Comparison of ENCODE assay signal across 8 mouse cellular contexts in genomic region chr3:133338851-133339356, GRCm38 (mm10). TPM values are rescaled to one million over a fixed set of nuclear protein-coding genes. Genes with fewer than 3 reads are reported as not detected.
DNase-seq lines count a peak whose midpoint lies in the region; ATAC-seq lines count a peak whose summit lies in the region.

No protein-coding gene starts in this region.

- ATAC-seq in midbrain, embryonic 13.5 days = peak; percentile 41
- no peak; the same call in 1 of the 2 replicates for ATAC-seq in midbrain, embryonic 11.5 days (ENCODE audit: low FRiP score)
- peak; percentile 6 for ATAC-seq in granulocyte monocyte progenitor cell, adult 5-6 weeks (replicated peaks; ENCODE audit: poor library complexity, severe bottlenecking)

- H3K4me3 ChIP-seq in midbrain, embryonic 13.5 days (replicated peaks) = no peak overlapping the region
- H3K4me3 ChIP-seq in midbrain, embryonic 11.5 days (ENCODE audit: low read depth, low read length) = no peak overlapping the region

- H3K27ac ChIP-seq in midbrain, embryonic 13.5 days = peak overlapping the region; percentile 64
- no peak overlapping the region for H3K27ac ChIP-seq in midbrain, embryonic 11.5 days (ENCODE audit: low read depth, low read length)

- peaks cover 14% of the 10 kb centered on the region for H3K36me3 ChIP-seq in midbrain, embryonic 13.5 days
- no peaks in the 10 kb centered on the region for H3K36me3 ChIP-seq in midbrain, embryonic 11.5 days (ENCODE audit: control insufficient read depth, insufficient read depth, low read length)

- no peaks in the 10 kb centered on the region for H3K27me3 ChIP-seq in midbrain, embryonic 13.5 days
- no peaks in the 10 kb centered on the region for H3K27me3 ChIP-seq in midbrain, embryonic 11.5 days (ENCODE audit: control insufficient read depth, insufficient read depth, low read length)

- H3K9me3 ChIP-seq in midbrain, embryonic 13.5 days = no peaks in the 10 kb centered on the region
- H3K9me3 ChIP-seq in midbrain, embryonic 11.5 days (ENCODE audit: control insufficient read depth, low read length) = no peaks in the 10 kb centered on the region

- DNase-seq in midbrain, embryonic 11.5 days (ENCODE audit: low spot score, missing footprints) = no peak
- DNase-seq in layer of hippocampus, postnatal 10 days (ENCODE audit: low spot score in 2 of 2) = peak; percentile 23 to 39
- peak; percentile 74 to 78 for DNase-seq in right cerebral cortex, postnatal 10 days (ENCODE audit: low spot score in 2 of 2)
- no peak for DNase-seq in adrenal gland, postnatal 25 days
- DNase-seq in kidney, postnatal 36 days = no peak
- no peak for DNase-seq in ovary, adult 18-20 months (ENCODE audit: low spot score)

- WGBS in midbrain, embryonic 13.5 days = 46% methylated on average over 9 of the region's 9 CpGs
- 75% methylated on average over 9 of the region's 9 CpGs for WGBS in midbrain, embryonic 11.5 days

- H3K4me2 ChIP-seq in midbrain, embryonic 13.5 days (replicated peaks) = peak overlapping the region; percentile 7
- no peak overlapping the region for H3K4me2 ChIP-seq in midbrain, embryonic 11.5 days

- 0 out of 2 replicates have a peak overlapping the region, but pooled peaks have one; percentile 36 for H3K9ac ChIP-seq in midbrain, embryonic 13.5 days (replicated peaks)
- H3K9ac ChIP-seq in midbrain, embryonic 11.5 days (ENCODE audit: low read length) = no peak overlapping the region

- H3K4me1 ChIP-seq in midbrain, embryonic 13.5 days (replicated peaks) = peaks cover 12% of the 10 kb centered on the region
- H3K4me1 ChIP-seq in midbrain, embryonic 11.5 days (ENCODE audit: control insufficient read depth, insufficient read depth, low read length) = no peaks in the 10 kb centered on the region

RNA-seq across cellular contexts. Expression of gene Ppa2, which starts 29.0 kb away (rescaled TPM):
- 78.8 and 86.0 TPM in 2 replicates for polyA plus RNA-seq in midbrain, embryonic 13.5 days (2015; fragmentation: Nextera tagmentation; extraction: Ambion mirVana)
- 85.5 and 88.5 TPM in 2 replicates for polyA plus RNA-seq in midbrain, embryonic 11.5 days (2014; fragmentation: Nextera tagmentation; extraction: Ambion mirVana)
- total RNA-seq in granulocyte monocyte progenitor cell, adult 5-6 weeks (2014; fragmentation: Nextera tagmentation) = 58.2 and 67.4 TPM in 2 replicates
- 46.5 and 49.3 TPM in 2 replicates for total RNA-seq in granulocyte monocyte progenitor cell, adult 5-6 weeks (2017)
- 10 to 100 TPM; 45.2 to 48.6 TPM for total RNA-seq in layer of hippocampus, postnatal 10 days (2021)
- 48.7 and 53.2 TPM in 2 replicates for total RNA-seq in adrenal gland, postnatal 25 days (2021)

Comparison
In these comparisons a context has a peak if more than half of its experiments do, and no peak if none do; other contexts are left out.
1. DNase-seq: peak in layer of hippocampus, postnatal 10 days (2 of 2) and right cerebral cortex, postnatal 10 days (2 of 2); none in midbrain, embryonic 11.5 days (single experiment), adrenal gland, postnatal 25 days (single experiment), kidney, postnatal 36 days (0 of 2) and ovary, adult 18-20 months (single experiment).